Mouse (Mus musculus): ENCODE measurements at regions not wholly inside any gene's neighbourhood (a gene's known extent, or its start where the extent isn't known, plus 50 kb on each side); places are given as distances from the start of the nearest gene placed in this dataset.

DNA sequence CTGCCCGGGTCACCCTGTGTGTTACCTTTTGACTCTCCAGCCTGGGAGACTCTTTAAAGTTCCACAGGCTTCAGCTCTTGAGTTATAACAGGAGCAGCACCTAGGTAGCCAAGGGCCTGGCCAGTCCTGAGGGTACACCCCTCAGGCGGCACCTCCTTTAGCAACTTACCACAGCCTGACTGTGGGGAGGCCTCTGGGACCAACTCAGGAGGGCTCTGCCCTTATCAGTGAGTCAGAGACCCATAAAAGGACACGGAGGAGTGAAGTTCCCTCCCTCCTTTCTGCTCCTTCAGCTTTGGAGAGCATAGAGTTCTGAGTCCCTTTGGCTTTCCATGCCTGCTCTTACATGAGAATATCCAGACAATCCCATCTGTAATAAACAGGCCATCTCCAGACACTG is 222.5 kb upstream of the Msx2 start:
- Histone ChIP-seq H3K4me1 (replicated peaks; ENCODE audit: control insufficient read depth, insufficient read depth, low read length) (no peaks in the 10 kb centered on the region), H3K9ac (ENCODE audit: low read depth, low read length) (no peak overlapping the region), H3K4me3 (ENCODE audit: low read depth, low read length) (no peak overlapping the region), H3K36me3 (ENCODE audit: control insufficient read depth, insufficient read depth, low read length) (no peaks in the 10 kb centered on the region), H3K9me3 (ENCODE audit: control insufficient read depth, low read length) (no peaks in the 10 kb centered on the region), H3K27me3 (ENCODE audit: control insufficient read depth, insufficient read depth, low read length) (no peaks in the 10 kb centered on the region), H3K27ac (ENCODE audit: low read depth, low read length) (no peak overlapping the region), H3K4me2 (replicated peaks; ENCODE audit: low read depth, low read length) (no peak overlapping the region)
- no peak for DNase-seq (ENCODE audit: low spot score)
- WGBS, result 72% methylated on average over 3 of the region's 3 CpGs
- ATAC-seq (ENCODE audit: low FRiP score), result no peak

DNA sequence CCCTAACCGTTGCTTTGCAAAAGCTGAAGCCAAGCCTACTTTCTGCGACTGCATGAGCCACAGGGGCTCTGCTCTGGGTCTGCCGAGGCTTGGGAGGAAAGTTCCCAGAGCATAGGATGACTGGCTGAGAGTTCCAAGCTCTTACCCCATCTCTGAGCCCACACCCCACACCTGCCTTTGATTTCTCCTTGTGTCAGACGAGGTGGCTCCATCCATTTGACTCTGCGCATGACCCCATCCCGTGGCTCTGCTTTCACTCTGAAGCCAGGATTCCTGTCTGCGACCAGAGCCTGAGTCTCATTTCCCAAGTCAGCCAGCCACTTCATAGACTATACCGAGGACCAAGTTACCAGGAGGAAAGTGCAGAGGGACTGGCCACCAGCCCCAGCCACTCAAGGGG is 216.1 kb upstream of the Msx2 start:
- 52% methylated on average over 8 of the region's 8 CpGs for WGBS

DNA sequence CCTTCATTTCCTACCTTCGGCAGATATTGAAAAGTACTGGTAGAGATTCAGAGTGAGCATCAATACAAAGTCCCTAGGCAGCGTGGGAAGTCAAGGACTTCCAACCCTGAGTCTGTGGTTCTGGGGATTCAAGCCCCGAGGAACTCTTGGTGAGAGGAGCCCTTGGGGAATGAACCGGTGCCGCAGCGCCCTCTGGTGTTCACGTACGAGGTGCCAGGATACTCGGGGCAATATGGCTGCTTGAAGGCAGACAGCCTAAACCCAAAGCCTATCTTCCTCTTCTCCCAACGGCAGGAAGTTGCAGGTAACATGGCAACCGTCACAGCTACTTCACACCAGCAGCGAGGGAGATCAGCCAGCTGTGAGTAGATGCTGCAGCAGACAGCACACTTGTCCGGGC is 215.6 kb upstream of the Msx2 start:
- Histone ChIP-seq H3K4me2 (replicated peaks; ENCODE audit: low read depth, low read length) (0 out of 2 replicates have a peak overlapping the region, but pooled peaks have one; percentile 15), H3K27ac (ENCODE audit: low read depth, low read length) (no peak overlapping the region), H3K9ac (ENCODE audit: low read depth, low read length) (no peak overlapping the region), H3K4me1 (replicated peaks; ENCODE audit: control insufficient read depth, insufficient read depth, low read length) (no peaks in the 10 kb centered on the region), H3K4me3 (ENCODE audit: low read depth, low read length) (no peak overlapping the region), H3K36me3 (ENCODE audit: control insufficient read depth, insufficient read depth, low read length) (no peaks in the 10 kb centered on the region), H3K9me3 (ENCODE audit: control insufficient read depth, low read length) (no peaks in the 10 kb centered on the region), H3K27me3 (ENCODE audit: control insufficient read depth, insufficient read depth, low read length) (no peaks in the 10 kb centered on the region)
- 11% methylated on average over 13 of the region's 13 CpGs for WGBS
- ATAC-seq (ENCODE audit: low FRiP score) (0 out of 2 replicates have a peak, but pooled peaks have one; percentile 35), DNase-seq (ENCODE audit: low spot score) (peak; percentile 92)

More for the DNA sequence above, 216.1 kb upstream of the Msx2 start:
- DNase-seq (ENCODE audit: low spot score) (no peak), ATAC-seq (ENCODE audit: low FRiP score) (no peak)
- Histone ChIP-seq H3K4me1 (replicated peaks; ENCODE audit: control insufficient read depth, insufficient read depth, low read length) (no peaks in the 10 kb centered on the region), H3K9ac (ENCODE audit: low read depth, low read length) (no peak overlapping the region), H3K36me3 (ENCODE audit: control insufficient read depth, insufficient read depth, low read length) (no peaks in the 10 kb centered on the region), H3K4me3 (ENCODE audit: low read depth, low read length) (no peak overlapping the region), H3K9me3 (ENCODE audit: control insufficient read depth, low read length) (no peaks in the 10 kb centered on the region), H3K4me2 (replicated peaks; ENCODE audit: low read depth, low read length) (0 out of 2 replicates have a peak overlapping the region, but pooled peaks have one; percentile 15), H3K27me3 (ENCODE audit: control insufficient read depth, insufficient read depth, low read length) (no peaks in the 10 kb centered on the region), H3K27ac (ENCODE audit: low read depth, low read length) (no peak overlapping the region)

DNA sequence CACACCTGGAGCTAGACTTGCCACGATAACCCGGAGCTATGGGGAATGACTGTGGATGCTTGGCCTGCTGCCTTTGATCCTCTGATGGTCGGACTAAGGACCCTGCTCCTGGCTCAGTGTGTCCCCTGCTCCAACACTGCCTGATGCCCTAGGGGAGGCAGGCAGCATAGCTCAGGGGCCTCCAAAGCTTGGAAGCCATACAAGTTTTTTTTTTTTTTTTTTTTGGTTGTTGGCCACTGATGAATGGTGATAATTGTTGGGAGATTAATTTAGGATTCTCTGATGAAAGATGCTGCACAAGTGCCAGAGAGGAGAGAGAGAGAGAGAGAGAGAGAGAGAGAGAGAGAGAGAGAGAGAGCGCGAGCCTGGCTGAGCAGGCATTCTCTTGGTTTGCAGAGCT is 211.6 kb upstream of the Msx2 start:
- 64% methylated on average over 5 of the region's 5 CpGs for WGBS
- Histone ChIP-seq H3K27ac (ENCODE audit: low read depth, low read length) (no peak overlapping the region), H3K36me3 (ENCODE audit: control insufficient read depth, insufficient read depth, low read length) (no peaks in the 10 kb centered on the region), H3K4me2 (replicated peaks; ENCODE audit: low read depth, low read length) (no peak overlapping the region), H3K4me3 (ENCODE audit: low read depth, low read length) (no peak overlapping the region), H3K9me3 (ENCODE audit: control insufficient read depth, low read length) (no peaks in the 10 kb centered on the region), H3K9ac (ENCODE audit: low read depth, low read length) (no peak overlapping the region), H3K4me1 (replicated peaks; ENCODE audit: control insufficient read depth, insufficient read depth, low read length) (no peaks in the 10 kb centered on the region), H3K27me3 (ENCODE audit: control insufficient read depth, insufficient read depth, low read length) (no peaks in the 10 kb centered on the region)
- no peak for DNase-seq (ENCODE audit: low spot score)
- no peak for ATAC-seq (ENCODE audit: low FRiP score)

DNA sequence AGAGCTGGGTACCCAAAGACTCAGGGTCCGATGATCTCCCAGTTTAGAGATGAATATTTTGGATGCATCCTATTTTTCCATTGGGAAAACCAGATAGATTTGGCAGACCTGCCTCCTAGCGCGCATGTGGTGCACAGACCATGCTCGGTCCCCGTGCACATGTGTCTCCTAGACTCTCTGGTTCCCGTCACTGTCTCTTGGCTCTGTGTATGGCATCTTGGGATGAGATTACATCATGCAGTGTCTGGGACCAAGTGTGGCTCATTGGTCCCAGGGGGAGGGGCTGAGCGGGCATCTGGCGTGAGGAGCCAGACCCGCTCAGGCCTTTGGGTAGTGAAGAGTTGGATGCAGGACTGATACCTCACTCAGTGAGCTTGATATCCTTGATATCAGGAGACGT is 204.3 kb upstream of the Msx2 start:
- ATAC-seq (ENCODE audit: low FRiP score) (no peak), DNase-seq (ENCODE audit: low spot score) (no peak)
- no peaks in the 10 kb centered on the region for H3K36me3 ChIP-seq (ENCODE audit: control insufficient read depth, insufficient read depth, low read length)
- H3K4me1 ChIP-seq (replicated peaks; ENCODE audit: control insufficient read depth, insufficient read depth, low read length), result no peaks in the 10 kb centered on the region
- no peaks in the 10 kb centered on the region for H3K9me3 ChIP-seq (ENCODE audit: control insufficient read depth, low read length)
- H3K27me3 ChIP-seq (ENCODE audit: control insufficient read depth, insufficient read depth, low read length), result no peaks in the 10 kb centered on the region
- H3K27ac ChIP-seq (ENCODE audit: low read depth, low read length), result no peak overlapping the region
- WGBS, result 93% methylated on average over 10 of the region's 10 CpGs
- H3K4me3 ChIP-seq (ENCODE audit: low read depth, low read length), result no peak overlapping the region
- H3K9ac ChIP-seq (ENCODE audit: low read depth, low read length), result no peak overlapping the region
- H3K4me2 ChIP-seq (replicated peaks; ENCODE audit: low read depth, low read length), result no peak overlapping the region

DNA sequence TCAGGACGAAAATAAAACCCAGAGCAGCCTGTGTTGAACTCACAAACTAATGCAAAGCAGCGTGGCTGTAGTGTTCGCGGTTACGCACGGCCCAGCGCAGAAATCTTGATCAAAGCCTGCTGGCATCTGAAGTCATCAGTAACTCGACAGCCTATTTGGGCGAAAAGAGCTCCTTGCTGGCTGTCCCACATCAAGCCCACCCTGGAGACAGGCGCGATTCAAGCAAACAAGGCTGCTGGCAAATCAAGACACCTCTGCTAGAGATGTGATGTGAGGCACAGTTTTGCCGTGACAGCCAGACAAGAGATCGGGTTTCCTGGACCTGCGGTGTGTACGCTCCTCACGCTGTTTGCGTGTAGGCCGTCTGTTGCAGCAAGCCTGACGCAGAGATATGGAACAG is 197.5 kb upstream of the Msx2 start:
- no peaks in the 10 kb centered on the region for H3K4me1 ChIP-seq (replicated peaks; ENCODE audit: control insufficient read depth, insufficient read depth, low read length)
- H3K4me2 ChIP-seq (replicated peaks; ENCODE audit: low read depth, low read length), result no peak overlapping the region
- no peak overlapping the region for H3K9ac ChIP-seq (ENCODE audit: low read depth, low read length)
- H3K9me3 ChIP-seq (ENCODE audit: control insufficient read depth, low read length), result no peaks in the 10 kb centered on the region
- no peaks in the 10 kb centered on the region for H3K36me3 ChIP-seq (ENCODE audit: control insufficient read depth, insufficient read depth, low read length)
- 76% methylated on average over 19 of the region's 19 CpGs for WGBS
- no peak for DNase-seq (ENCODE audit: low spot score)
- H3K27ac ChIP-seq (ENCODE audit: low read depth, low read length), result no peak overlapping the region
- no peak for ATAC-seq (ENCODE audit: low FRiP score)
- no peaks in the 10 kb centered on the region for H3K27me3 ChIP-seq (ENCODE audit: control insufficient read depth, insufficient read depth, low read length)
- no peak overlapping the region for H3K4me3 ChIP-seq (ENCODE audit: low read depth, low read length)

DNA sequence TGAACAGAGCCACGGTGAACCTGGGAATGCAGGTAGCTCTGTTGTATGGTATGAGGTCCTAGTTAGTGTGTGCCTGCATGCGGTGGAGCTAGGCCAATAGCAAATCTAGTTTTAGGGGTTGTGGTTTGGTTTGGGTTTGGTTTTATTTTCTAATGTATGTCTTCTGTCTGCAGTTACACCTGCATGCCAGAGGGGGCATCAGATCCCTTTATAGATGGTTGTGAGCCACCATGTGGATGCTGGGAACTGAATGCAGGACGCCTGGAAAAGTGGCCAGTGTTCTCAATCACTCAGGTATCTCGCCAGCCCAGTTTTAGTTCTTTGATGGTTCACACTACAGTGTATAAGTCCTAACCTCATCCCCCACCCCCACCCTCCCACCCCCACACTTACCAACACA is 194.6 kb upstream of the Msx2 start:
- 93% methylated on average over 4 of the region's 4 CpGs for WGBS
- no peak overlapping the region for H3K4me2 ChIP-seq (replicated peaks; ENCODE audit: low read depth, low read length)
- H3K9me3 ChIP-seq (ENCODE audit: control insufficient read depth, low read length), result no peaks in the 10 kb centered on the region
- no peaks in the 10 kb centered on the region for H3K36me3 ChIP-seq (ENCODE audit: control insufficient read depth, insufficient read depth, low read length)
- no peak overlapping the region for H3K4me3 ChIP-seq (ENCODE audit: low read depth, low read length)
- H3K9ac ChIP-seq (ENCODE audit: low read depth, low read length), result no peak overlapping the region
- no peak overlapping the region for H3K27ac ChIP-seq (ENCODE audit: low read depth, low read length)
- no peaks in the 10 kb centered on the region for H3K4me1 ChIP-seq (replicated peaks; ENCODE audit: control insufficient read depth, insufficient read depth, low read length)
- no peaks in the 10 kb centered on the region for H3K27me3 ChIP-seq (ENCODE audit: control insufficient read depth, insufficient read depth, low read length)
- ATAC-seq (ENCODE audit: low FRiP score) (no peak), DNase-seq (ENCODE audit: low spot score) (no peak)

DNA sequence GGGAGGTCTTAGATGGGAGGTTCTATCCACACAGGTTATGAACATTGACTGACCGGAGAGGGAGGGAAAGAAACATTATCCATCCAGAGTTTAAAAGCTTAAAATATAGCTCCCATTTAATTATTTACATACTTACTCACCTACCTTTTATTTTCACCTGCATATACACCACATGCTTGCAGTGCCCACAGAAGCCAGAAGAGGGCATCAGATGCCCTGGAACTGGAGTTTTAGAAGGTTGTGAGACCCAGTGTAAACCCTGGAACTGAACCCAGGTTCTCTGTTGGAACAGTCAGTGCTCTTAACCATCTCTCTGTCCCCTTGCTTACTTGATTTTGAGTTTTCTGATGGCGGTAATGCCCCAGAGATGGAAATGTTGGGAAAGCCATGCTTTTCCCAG is 192.7 kb upstream of the Msx2 start:
- DNase-seq (ENCODE audit: low spot score) (no peak), ATAC-seq (ENCODE audit: low FRiP score) (no peak)
- H3K4me3 ChIP-seq (ENCODE audit: low read depth, low read length), result no peak overlapping the region
- H3K4me2 ChIP-seq (replicated peaks; ENCODE audit: low read depth, low read length), result no peak overlapping the region
- H3K36me3 ChIP-seq (ENCODE audit: control insufficient read depth, insufficient read depth, low read length), result no peaks in the 10 kb centered on the region
- H3K9me3 ChIP-seq (ENCODE audit: control insufficient read depth, low read length), result no peaks in the 10 kb centered on the region
- H3K4me1 ChIP-seq (replicated peaks; ENCODE audit: control insufficient read depth, insufficient read depth, low read length), result no peaks in the 10 kb centered on the region
- H3K27ac ChIP-seq (ENCODE audit: low read depth, low read length), result no peak overlapping the region
- 98% methylated on average over 2 of the region's 2 CpGs for WGBS
- no peaks in the 10 kb centered on the region for H3K27me3 ChIP-seq (ENCODE audit: control insufficient read depth, insufficient read depth, low read length)
- no peak overlapping the region for H3K9ac ChIP-seq (ENCODE audit: low read depth, low read length)

DNA sequence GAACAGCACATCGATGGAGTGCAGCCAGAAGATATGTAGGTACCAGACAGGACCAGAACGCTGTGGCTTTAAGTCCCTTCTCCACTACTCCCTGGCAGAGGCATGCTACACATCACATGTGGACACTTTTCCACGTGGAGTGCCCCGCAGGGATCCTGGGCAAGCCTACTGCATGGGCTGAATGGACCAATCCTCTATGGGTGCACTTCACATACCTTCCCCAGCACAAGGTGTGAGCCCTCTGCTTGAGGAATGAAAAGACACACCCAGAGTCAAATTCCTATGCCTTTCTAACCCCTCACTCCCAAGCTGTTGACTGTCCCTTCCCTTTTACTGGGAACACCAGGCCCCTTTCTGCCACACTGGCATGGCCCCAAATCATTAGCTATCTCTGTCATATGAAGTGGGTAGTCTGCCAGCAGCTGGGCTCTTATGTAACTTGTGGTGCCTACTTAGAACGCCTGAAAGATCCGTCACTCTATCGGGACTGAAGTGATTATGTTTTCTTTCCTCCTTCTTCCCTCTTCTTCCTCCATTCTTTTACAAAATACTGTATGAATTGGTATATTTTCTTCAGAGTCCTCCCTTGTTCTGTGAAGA is 191.9 kb upstream of the Msx2 start:
- no peaks in the 10 kb centered on the region for H3K27me3 ChIP-seq (ENCODE audit: control insufficient read depth, insufficient read depth, low read length)
- H3K4me1 ChIP-seq (replicated peaks; ENCODE audit: control insufficient read depth, insufficient read depth, low read length), result no peaks in the 10 kb centered on the region
- DNase-seq (ENCODE audit: low spot score) (no peak), ATAC-seq (ENCODE audit: low FRiP score) (no peak)
- no peak overlapping the region for H3K27ac ChIP-seq (ENCODE audit: low read depth, low read length)
- no peak overlapping the region for H3K4me3 ChIP-seq (ENCODE audit: low read depth, low read length)
- no peak overlapping the region for H3K4me2 ChIP-seq (replicated peaks; ENCODE audit: low read depth, low read length)
- H3K9me3 ChIP-seq (ENCODE audit: control insufficient read depth, low read length), result no peaks in the 10 kb centered on the region
- no peaks in the 10 kb centered on the region for H3K36me3 ChIP-seq (ENCODE audit: control insufficient read depth, insufficient read depth, low read length)
- 92% methylated on average over 7 of the region's 7 CpGs for WGBS
- no peak overlapping the region for H3K9ac ChIP-seq (ENCODE audit: low read depth, low read length)
